Mouse (Mus musculus): ENCODE data around the gene Tango6.
A peak's percentile ranks its signal among the peaks of the same experiment; 100 is the strongest.
"Not testable (repeated sequence)": the region's sequence is repeated elsewhere in the genome, so short reads cannot be mapped to it uniquely, and the experiment has no call there.

Tango6 gene

DNA sequence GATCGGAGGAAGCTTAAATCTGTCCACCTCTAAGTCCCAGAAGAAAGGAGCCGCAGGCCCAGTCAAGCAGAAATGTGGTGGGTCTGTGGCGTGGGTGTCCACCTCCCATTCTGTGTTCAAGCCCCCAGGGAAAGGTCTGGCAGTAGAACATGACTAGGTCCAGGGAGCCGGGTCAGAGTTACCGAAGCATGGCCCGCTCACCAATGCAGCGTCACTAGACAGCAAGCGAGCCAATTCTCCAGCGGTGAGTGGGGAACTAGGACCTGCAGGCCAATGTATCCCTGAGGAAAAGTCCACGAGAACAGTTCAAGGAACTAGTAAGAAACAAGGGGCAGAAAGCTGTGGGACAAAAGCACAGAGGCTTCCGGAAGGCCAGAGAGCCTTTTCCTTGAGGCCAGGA, 201.2 kb downstream of the Tango6 start:
- DNase-seq, result not testable (repeated sequence)

DNA sequence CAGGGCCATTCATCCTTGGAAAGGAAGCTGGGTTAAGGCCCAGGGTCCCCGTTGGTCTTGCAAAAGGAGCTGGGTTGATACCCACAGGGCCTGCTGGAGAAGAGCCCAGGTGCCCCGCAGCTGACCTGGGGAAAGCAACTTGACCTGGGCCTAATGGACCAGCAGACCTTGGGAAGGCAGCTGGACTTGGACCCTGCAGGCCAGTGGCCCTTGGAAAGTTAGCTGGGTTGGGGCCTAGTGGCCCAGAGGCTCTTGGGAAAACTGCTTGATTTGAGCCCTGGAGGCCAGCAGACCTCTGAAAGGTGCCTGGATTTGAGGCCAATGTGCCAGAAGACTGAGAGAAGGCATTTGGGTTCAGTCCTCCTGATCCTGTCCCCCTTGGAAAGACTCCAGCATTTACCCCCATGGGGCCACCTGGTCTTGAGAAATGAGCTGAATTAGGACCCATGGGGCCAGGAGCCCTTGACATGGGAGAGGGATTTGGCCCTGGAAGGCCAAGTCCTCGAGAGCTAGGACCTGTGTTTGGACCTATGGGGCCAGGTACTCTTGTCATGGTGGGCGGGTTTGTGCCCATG, 202.0 kb downstream of the Tango6 start:
- not testable (repeated sequence) for DNase-seq

DNA sequence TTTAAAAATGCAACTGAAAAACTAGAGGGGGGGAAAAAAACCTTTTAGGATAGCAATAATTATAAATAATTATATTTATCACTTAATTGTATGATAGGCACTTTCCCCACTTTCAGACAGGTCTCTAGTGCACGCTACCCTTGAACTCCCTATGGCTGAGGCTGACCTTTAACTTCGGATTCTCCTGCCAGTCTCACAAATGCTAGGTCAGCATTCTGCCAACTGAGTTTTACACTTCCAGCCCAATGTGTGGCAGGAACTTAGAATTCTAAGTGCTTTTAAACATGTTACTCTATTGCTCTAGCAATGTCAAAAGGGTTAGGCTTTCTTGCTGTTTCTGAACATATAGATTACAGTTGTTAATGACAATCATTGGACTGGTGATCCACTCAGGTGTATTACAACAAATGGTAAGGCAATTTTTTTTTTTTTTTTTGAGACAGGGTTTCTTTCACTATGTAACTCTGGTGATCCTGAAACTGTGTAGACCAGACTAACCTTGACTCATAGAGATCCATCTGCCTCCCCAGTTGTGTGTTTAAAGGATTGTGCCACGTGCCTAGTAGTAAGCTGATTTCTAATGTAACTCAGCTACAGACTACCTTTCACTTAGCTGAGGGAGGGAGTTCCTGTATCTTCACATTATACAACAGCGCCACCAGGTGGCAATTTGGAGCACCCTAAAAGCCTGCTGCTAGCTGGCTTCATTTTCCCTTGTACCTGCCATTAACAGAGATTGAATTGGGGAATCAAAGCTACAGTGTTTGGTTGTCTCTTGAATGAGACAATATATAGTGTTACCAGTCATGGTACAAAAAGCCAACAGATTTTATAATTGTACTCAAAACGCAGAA, 204.7 kb downstream of the Tango6 start:
- DNase-seq, result peak; percentile 60

DNA sequence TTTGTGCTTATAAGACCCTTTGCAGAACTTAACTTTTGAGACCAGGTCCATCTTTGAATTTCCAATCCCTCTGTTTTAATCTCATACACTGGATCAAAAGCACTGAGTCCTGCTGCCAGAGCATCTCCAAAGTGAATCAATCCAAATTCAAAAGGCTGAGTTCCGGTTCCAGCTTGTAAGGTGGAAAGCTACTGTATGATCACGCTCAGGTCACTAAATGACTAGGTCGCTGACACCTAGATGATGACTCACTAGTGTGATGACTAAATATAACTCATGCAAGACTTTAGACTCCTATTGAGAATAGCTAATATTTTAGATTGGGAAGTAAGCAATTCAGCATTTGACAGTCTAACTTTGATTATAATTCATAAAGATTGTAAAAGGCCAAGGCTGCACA, 205.9 kb downstream of the Tango6 start:
- no peak for DNase-seq

DNA sequence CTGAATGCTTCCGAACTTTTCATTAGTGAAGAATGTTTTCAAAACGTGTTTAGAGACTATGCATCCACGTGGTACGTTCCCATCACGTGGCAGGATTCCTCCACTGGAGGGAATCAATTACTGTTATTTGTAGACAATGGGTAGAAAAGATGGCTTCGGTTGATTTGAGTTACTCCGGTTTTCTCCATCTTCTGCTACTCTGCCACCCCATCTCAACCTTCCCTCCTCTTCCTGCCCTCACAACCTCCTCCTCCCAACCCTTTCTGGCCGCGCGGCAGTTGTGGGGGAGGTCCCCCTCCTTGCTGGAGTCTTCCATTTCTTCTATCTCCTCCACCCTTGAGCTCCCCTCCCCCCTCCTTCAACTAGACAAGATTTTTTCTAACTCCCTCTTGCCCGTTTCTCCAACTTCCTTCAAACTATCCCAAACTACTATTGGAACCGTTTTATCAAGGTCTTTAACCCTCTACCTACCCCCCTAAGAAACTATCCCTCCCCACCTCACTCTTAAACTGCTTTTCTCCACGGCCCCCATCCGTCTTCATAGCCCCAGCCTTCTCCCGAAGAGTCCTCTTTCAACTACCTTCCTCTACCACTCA, 209.4 kb downstream of the Tango6 start:
- no peak for DNase-seq

DNA sequence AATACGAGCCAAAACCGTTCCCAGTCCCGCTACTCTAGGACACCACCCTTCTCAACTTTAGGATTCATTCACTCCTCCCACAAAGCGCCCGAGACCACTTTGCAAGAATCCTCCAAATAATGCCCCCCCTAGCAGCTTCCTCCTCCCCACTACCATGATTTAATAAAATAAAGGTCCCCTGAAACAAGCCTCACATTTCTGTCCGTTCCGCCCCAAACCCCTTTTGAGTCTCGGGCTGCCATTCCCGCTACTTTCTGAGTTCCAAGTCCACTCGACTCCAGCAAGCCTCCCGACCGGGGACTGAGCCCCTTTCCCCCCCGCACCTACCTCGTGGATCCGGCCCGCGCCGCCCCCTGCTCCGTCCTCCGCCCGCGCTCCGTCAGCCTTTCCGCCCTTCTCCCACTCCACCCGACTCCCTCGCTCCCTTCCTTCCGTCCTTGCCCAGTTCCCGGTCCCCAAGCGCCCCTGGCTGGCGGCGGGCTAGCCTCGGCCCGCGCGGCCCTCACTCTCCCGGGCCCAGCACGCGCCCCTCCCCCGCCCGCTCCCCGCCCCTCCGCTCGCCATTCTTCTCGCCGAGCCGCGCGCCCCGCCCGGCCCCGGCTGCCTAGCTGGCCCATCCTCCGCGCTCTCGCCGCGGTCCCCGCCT, 210.1 kb downstream of the Tango6 start:
- DNase-seq, result no peak

DNA sequence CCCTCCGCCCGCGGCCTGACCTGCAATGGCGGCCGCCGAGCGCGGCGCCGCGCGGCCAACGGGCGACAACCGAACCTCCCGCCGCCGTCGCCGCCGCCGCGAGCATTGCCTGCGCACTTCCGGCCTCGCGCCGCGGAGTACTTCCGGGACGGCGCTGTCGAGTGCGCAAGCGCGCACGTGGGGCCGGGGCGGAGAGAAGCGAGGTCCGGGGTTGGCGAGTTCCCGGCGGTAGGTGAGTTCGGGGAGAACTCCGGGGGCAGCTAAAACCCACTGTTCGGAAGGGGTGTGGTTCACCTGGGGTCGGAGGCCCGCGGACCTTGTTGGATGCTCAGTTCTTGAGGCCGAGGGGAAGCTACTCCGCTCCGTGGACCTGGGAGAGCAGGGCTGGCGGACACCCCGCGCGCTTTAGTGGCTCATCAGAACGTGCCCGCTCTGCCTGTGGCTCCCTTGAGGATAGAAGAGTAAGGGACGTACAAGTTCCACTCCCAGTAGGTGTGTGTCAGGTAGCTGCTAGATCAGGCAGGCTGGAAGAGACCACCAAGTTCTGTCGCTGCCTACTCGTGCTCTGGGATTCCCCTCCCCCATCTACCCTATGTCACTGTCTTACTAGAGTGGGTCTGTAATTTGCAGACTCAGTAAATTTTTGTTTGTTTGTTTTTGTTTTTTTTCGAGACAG, 210.8 kb downstream of the Tango6 start, which contains the start of gene Utp4:
Gene Utp4, plus strand, starts transcription at position 156 of the 676 bp plus-strand sequence.
- peak; percentile 79 for DNase-seq

DNA sequence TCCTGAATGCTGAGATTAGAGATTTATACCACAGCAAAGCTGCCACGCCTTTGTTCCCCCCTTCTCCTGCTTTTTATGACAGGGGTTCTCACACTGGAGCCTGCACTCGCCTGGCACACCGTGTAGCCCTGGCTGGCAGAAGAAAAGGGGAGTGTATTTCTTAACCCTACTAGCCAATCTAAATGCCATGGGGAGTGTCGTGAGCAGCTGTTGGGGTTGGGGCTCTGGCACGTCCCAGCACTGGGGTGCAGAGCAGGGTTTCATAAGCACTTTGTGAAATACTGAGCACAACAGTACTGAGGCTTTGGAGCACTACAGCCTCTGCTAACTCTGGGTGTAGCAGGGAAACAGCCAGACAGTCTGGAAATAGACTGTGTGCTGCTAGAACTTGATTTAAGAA, 216.6 kb downstream of the Tango6 start:
- DNase-seq, result no peak

Data from cerebellum, adult 11 months (tissue).